Comparison of ENCODE assay signal across 9 mouse cellular contexts in genomic region chr11:69876186-69876585, GRCm38 (mm10). TPM values are rescaled to one million over a fixed set of nuclear protein-coding genes. Genes with fewer than 3 reads are reported as not detected.
A peak's percentile ranks its signal among the peaks of the same experiment; 100 is the strongest.
DNase-seq lines count a peak whose midpoint lies in the region; ATAC-seq and TF ChIP-seq lines count a peak whose summit lies in the region.
"Had no signal": no experiment of that assay in that cellular context is flagged by ENCODE, and none has a peak within 500 bp of the region (broad histone marks: within the 10 kb centered on the region; RNA-seq: fewer than 3 reads in every experiment).

No protein-coding gene starts in this region.

- H3K9ac ChIP-seq in liver, embryonic 14.5 days (replicated peaks), result no peak overlapping the region

- no peaks in the 10 kb centered on the region for H3K9me3 ChIP-seq in liver, embryonic 14.5 days (ENCODE audit: control insufficient read depth, low read length)

- TF ChIP-seq EP300 in liver, embryonic 14.5 days (IDR thresholded peaks at IDR 0.05; ENCODE audit: low read depth), result no peak

- no peaks in the 10 kb centered on the region for H3K27me3 ChIP-seq in liver, embryonic 14.5 days (ENCODE audit: control insufficient read depth, insufficient read depth, low read length)

- no peak for ATAC-seq in liver, embryonic 14.5 days (ENCODE audit: insufficient read depth)
- ATAC-seq in granulocyte monocyte progenitor cell, adult 5-6 weeks (replicated peaks; ENCODE audit: poor library complexity, severe bottlenecking), result no peak

- H3K4me3 ChIP-seq in liver, embryonic 14.5 days (ENCODE audit: insufficient read depth in 1 of 2, low read depth in 2 of 2, low read length in 2 of 2), result no peak overlapping the region

- intact Hi-C loops in heart, postnatal 14 days (cut with DNase I), result loop anchor here (2.0 to 5.0 kb wide), 5 partner anchors 39 to 194 kb away; partner anchors contain the start of genes Nlgn2, Senp3 and Tmem256

- peaks cover 43 to 51% of the 10 kb centered on the region in 2 experiments for H3K4me1 ChIP-seq in liver, embryonic 14.5 days (replicated peaks; ENCODE audit: control insufficient read depth in 2 of 2, insufficient read depth in 2 of 2, low read length in 1 of 2)

- no peaks in the 10 kb centered on the region for H3K36me3 ChIP-seq in liver, embryonic 14.5 days (replicated peaks; ENCODE audit: control insufficient read depth, insufficient read depth, low read depth)

- TF ChIP-seq CTCF in liver, embryonic 14.5 days (IDR thresholded peaks at IDR 0.05; ENCODE audit: low read depth), result no peak

- 34% methylated on average over 7 of the region's 7 CpGs for whole genome bisulfite sequencing in liver, embryonic 14.5 days (ENCODE audit: insufficient replicate concordance)

- no peak overlapping the region for H3K4me2 ChIP-seq in liver, embryonic 14.5 days (ENCODE audit: low read depth)

- peak; percentile 53 for DNase-seq in CD4-positive, CD25-positive, alpha-beta regulatory T cell, adult 2 months (ENCODE audit: low read depth, low spot score)
- peak; percentile 83 for DNase-seq in MEL-GATA-1-ER (ENCODE audit: extremely low read depth, low read depth)
- DNase-seq in heart, postnatal 14 days, result peak; percentile 59 to 62
- DNase-seq in liver, embryonic 14.5 days (ENCODE audit: low read depth in 3 of 3, low spot score in 3 of 3), result no peak
- DNase-seq in urinary bladder, postnatal 25 days (ENCODE audit: low spot score), result no peak
- DNase-seq in neural tube, embryonic 10.5 days (ENCODE audit: extremely low spot score, low spot score), result no peak

- H3K27ac ChIP-seq in liver, embryonic 14.5 days, result peak overlapping the region; percentile 21
- H3K27ac ChIP-seq: macrophage had no signal

RNA-seq across cellular contexts. Expression of gene Tmem95, which starts 1.6 kb away (rescaled TPM):
- total RNA-seq in heart, postnatal 14 days (2021), result not detected
- not detected in 2 replicates for polyA plus RNA-seq in liver, embryonic 14.5 days (2012; rRNA removed)
- not detected in 2 replicates for polyA plus RNA-seq in liver, embryonic 14.5 days (2014; fragmentation: Nextera tagmentation; extraction: Ambion mirVana)
- total RNA-seq in granulocyte monocyte progenitor cell, adult 5-6 weeks (2014; fragmentation: Nextera tagmentation), result not detected in 2 replicates
- not detected in 2 replicates for total RNA-seq in granulocyte monocyte progenitor cell, adult 5-6 weeks (2017)
- polyA plus RNA-seq: cortical plate, adult 2 months; macrophage had no signal

RNA-seq across cellular contexts. Expression of gene Kctd11, which starts 5.0 kb away (rescaled TPM):
- 1 to 10 TPM; 3.1 to 3.8 TPM for total RNA-seq in heart, postnatal 14 days (2021)
- polyA plus RNA-seq in liver, embryonic 14.5 days (2012; rRNA removed), result 0.93 TPM in 2 replicates
- 0.53 and 1.00 TPM in 2 replicates for polyA plus RNA-seq in liver, embryonic 14.5 days (2014; fragmentation: Nextera tagmentation; extraction: Ambion mirVana)
- 0.41 and 4.2 TPM in 2 replicates for total RNA-seq in granulocyte monocyte progenitor cell, adult 5-6 weeks (2014; fragmentation: Nextera tagmentation)
- 1.1 and 2.6 TPM in 2 replicates for total RNA-seq in granulocyte monocyte progenitor cell, adult 5-6 weeks (2017)

RNA-seq across cellular contexts. Expression of gene Tnk1, which starts 17.7 kb away (rescaled TPM):
- total RNA-seq in heart, postnatal 14 days (2021), result under 1 TPM in 1 of 2 experiments, not detected in 1; 0.24 TPM
- polyA plus RNA-seq in liver, embryonic 14.5 days (2012; rRNA removed), result 1.2 TPM in 2 replicates
- polyA plus RNA-seq in liver, embryonic 14.5 days (2014; fragmentation: Nextera tagmentation; extraction: Ambion mirVana), result 0.43 and 0.80 TPM in 2 replicates
- 0.60 TPM in 1 of 2 replicates, not detected in the other for total RNA-seq in granulocyte monocyte progenitor cell, adult 5-6 weeks (2014; fragmentation: Nextera tagmentation)
- total RNA-seq in granulocyte monocyte progenitor cell, adult 5-6 weeks (2017), result not detected in 2 replicates
- polyA plus RNA-seq: macrophage had no signal

RNA-seq across cellular contexts. Expression of gene Acap1, which starts 19.2 kb away (rescaled TPM):
- 1 to 10 TPM; 2.3 to 6.8 TPM for total RNA-seq in heart, postnatal 14 days (2021)
- polyA plus RNA-seq in liver, embryonic 14.5 days (2012; rRNA removed), result 2.7 and 2.8 TPM in 2 replicates
- 2.9 and 3.3 TPM in 2 replicates for polyA plus RNA-seq in liver, embryonic 14.5 days (2014; fragmentation: Nextera tagmentation; extraction: Ambion mirVana)
- total RNA-seq in granulocyte monocyte progenitor cell, adult 5-6 weeks (2014; fragmentation: Nextera tagmentation), result 52.4 and 65.1 TPM in 2 replicates
- total RNA-seq in granulocyte monocyte progenitor cell, adult 5-6 weeks (2017), result 47.0 and 50.7 TPM in 2 replicates

RNA-seq across cellular contexts. Expression of gene 2810408A11Rik, which starts 24.6 kb away (rescaled TPM):
- total RNA-seq in heart, postnatal 14 days (2021), result 1 to 10 TPM in 1 of 2 experiments, under 1 TPM in 1; 0.95 to 1.1 TPM
- 0.40 and 0.48 TPM in 2 replicates for polyA plus RNA-seq in liver, embryonic 14.5 days (2012; rRNA removed)
- 0.93 and 1.7 TPM in 2 replicates for polyA plus RNA-seq in liver, embryonic 14.5 days (2014; fragmentation: Nextera tagmentation; extraction: Ambion mirVana)
- total RNA-seq in granulocyte monocyte progenitor cell, adult 5-6 weeks (2014; fragmentation: Nextera tagmentation), result 1.3 and 3.5 TPM in 2 replicates
- 3.6 and 6.4 TPM in 2 replicates for total RNA-seq in granulocyte monocyte progenitor cell, adult 5-6 weeks (2017)
- polyA plus RNA-seq: macrophage had no signal

Comparison
In these comparisons a context has a peak if more than half of its experiments do, and no peak if none do; other contexts are left out.
1. DNase-seq: peak in CD4-positive, CD25-positive, alpha-beta regulatory T cell, adult 2 months (single experiment), MEL-GATA-1-ER (single experiment) and heart, postnatal 14 days (2 of 2); none in liver, embryonic 14.5 days (0 of 3), urinary bladder, postnatal 25 days (single experiment) and neural tube, embryonic 10.5 days (single experiment).